Mouse (Mus musculus) layer of hippocampus, adult 18-20 months (tissue): Measurements from ENCODE around the gene Pcsk4. TPM values are rescaled to one million over a fixed set of nuclear protein-coding genes. Genes with fewer than 3 reads are reported as not detected.
A peak's percentile ranks its signal among the peaks of the same experiment; 100 is the strongest.

ENCODE experiments used
- DNase-seq, 2 experiments: peaks; one replicate each; pipeline ENCODE4 v3.0.0; 2022; ENCODE audit warnings: low spot score in 2 of 2
- long read RNA-seq: library from polyadenylated mRNA; stranded (forward); transcript quantifications from one replicate; pipeline ENCODE4 v2.0.0, GENCODE M21; 2021
- total RNA-seq, 2 experiments: library from RNA; stranded (reverse); gene quantifications; 2 replicates each; pipeline ENCODE4 v1.2.3; 2021

The Pcsk4 gene
- total RNA-seq, result 1 to 10 TPM; 3.5 to 3.8 TPM
- long read RNA-seq, partial matches to known transcripts, result 0 of 6 reads
- long read RNA-seq, other reads (novel, unspliced or antisense), result 4 of 6 reads

DNA sequence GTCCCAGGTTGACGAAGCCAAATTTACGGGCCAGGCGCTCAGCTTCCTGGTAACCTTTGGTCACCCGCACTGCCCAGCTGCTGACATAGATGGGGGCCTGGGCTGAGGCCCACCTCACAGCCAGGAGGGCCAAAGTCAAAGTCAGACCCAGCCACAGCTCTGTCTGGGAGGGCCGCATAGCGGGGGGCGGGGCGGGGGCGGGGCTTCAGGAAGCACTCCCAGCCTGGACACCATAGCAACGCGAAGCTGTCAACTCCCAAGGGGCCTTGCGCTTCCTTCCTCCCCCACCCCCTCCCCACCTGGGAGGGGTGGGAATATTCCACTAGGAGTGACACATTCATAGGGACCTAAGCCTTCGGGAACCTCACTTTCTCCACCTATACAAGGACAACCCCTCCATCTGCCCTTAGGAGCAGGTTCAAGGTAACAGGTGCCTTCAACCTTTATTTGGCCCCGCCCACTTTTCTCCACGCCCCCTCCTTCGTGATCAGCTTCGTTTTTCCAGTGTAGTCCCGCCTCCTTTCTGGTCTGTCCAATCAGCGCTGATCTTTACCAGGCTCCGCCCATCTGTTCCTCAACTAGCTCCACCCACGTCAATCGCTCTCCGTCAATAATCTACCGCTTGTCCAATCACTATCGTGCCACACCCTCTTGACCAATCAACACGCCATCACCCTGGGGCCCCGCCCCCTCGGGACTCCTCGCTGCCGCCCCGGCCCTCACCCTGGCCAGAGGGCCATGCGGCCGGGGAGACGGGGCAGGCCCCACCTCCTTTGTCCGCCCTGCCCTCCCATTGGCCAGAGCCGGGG, at the start of gene Pcsk4, which contains the start of gene Reep6:
Pcsk4 (minus strand) TSS at position 226 of the 809 bp plus-strand sequence.
Reep6 (plus strand) TSS at position 681 of the 809 bp plus-strand sequence.
- peak; percentile 92 to 95 for DNase-seq

DNA sequence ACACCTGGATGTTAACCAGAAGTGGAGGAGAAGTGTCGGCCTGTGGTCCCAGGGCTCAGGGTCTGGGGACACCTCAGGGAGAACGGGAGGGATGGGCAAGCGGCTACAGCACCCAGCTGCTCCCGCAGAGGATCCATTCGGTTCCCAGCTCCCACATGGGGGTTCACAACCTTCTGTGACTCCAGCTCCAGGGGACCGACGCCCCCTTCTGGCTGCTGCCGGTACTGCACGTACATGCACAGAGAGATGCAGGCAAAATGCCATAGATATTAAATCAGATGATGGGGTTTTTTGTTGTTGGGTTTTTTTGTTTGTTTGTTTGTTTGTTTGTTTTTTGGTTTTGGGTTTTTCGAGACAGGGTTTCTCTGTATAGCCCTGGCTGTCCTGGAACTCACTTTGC, 48.4 kb upstream of the Pcsk4 start:
- DNase-seq, result no peak

DNA sequence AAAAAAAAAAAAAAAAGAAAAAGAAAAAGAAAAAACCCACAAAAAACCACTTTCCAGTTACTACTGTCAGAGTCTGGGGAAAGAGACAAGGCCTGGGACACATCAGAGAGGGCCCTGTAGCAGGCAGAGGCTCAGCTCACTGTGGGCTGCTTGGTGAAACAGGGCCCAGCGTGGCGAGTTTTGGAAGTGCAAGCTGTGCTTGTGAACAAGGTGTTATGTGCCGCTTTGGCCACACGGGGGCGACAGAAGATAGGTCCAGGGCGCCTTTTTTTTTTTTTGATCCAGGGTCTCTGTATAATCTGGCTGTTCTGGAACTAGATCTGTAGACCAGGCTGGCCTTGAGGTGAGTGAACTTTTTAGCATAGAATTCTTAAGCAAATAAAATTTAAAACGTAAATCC, 46.9 kb upstream of the Pcsk4 start:
- DNase-seq, result peak; percentile 85 to 95

DNA sequence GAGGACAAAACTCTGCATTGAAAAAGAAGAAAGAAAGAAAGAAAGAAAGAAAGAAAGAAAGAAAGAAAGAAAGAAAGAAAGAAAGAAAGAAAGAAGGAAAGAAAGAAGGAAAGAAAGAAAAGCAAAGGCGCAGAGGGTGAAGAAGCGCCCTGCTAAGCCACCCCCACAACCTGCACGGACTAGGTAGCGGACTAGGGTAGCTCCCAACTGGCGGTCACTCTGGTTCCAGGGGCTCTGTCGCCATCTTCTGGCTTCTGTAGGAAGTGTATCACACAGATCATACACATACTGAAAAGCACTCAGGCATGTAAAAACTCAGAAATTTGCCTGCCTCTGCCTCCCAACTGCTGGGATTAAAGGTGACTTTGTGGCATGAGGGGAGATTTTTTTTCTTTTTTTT, 44.8 kb upstream of the Pcsk4 start:
- peak in 1 of 2 experiments; percentile 91 for DNase-seq

DNA sequence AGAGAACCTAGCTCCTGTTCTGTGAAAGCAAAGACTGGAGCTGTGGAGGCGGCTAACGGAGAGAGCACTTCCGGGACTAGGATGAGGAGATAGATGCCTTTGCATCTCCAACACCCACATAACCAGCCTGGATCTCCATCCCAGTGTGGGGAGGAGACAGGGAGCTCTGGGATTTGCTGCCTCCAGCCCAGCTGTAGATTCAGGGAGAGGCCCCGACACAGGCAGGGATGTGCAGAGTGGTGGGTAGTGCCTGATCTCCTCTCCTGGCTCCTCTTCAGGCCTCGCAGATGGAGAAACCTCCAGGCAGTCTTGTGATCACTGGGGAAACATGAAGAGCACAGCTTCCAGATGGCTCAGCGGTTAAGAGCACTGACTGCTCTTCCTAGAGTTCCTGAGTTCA, 43.4 kb upstream of the Pcsk4 start:
- DNase-seq, result peak; percentile 58 to 64

DNA sequence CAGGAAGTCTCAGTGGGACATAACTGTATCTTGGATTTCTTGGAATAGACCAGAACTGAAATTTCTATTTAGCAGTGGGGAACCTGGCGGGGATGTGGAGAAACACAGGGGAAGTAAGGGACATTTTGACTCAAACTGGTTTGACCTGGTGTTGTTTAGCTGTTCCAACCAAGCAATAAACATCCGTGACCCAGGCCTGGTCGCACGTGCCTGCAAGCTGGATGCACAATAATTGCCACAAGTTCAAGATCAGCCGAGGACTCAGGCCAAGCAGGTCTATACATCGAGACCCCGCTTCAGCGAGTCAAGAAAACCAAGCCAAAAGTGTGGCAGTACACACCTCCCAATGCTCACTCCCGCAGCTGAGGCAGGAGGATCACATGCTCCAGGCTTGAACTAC, 42.7 kb upstream of the Pcsk4 start:
- no peak for DNase-seq

DNA sequence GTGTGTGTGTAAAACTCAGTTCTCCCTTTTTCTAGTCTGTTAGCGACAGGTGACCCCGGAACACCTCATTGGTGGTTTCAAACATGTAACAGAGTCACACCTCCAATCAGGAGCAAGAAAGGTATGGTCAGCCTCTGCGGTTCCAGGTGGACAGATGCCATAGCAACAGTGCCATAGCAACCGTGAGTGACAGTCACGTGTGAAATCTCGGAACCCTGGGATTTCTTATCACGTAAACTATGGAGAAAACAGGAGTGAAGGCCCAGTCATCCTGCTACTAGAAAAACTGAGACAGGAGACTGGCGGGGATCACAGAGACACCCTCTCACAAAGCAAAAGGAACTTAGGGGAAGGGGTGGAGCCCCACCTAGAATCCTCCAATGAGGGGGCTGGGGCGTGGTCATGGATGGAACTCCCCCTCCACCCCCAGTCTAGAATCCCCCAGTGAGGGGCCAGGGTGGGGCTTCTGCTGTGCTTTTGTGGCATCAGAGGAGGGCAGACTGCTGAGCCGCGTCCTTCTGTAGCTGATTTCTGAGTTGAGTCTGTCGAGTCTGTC, 42.2 kb upstream of the Pcsk4 start:
- DNase-seq, result peak in 1 of 2 experiments; percentile 48

DNA sequence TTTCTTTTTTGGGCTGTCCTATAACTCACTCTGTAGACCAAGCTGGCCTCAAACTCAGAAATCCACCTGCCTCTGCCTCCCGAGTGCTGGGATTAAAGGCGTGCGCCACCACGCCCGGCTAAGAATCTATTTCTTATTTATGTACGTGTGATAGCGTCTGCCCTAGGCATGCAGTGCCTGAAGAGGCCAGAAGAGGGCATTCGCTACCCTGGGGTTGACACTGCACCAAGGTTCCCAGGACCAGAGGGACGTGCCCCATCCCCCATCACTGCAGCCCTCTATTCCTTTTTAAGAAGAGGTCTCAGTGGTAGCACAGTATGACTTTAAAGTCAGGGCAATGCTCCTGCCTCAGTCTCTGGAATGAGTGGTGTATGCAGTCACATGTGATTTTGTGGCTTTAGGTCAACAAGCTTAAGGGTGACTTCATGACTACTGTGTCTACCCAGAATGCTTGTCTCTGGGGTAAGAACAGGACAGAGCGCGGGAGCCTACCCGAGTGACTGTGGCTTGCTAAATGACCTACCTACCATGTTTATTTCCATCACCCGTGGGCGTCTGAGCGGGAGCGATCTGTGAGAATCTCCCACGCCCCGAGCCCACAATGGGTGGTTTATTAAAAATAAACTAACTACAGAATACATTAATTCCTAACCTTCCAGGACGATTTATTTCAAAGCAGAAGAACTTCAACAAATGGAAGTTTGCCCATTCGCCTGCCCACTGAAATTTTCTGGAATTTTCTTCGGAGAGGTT, 40.9 kb upstream of the Pcsk4 start:
- DNase-seq, result peak in 1 of 2 experiments; percentile 73

DNA sequence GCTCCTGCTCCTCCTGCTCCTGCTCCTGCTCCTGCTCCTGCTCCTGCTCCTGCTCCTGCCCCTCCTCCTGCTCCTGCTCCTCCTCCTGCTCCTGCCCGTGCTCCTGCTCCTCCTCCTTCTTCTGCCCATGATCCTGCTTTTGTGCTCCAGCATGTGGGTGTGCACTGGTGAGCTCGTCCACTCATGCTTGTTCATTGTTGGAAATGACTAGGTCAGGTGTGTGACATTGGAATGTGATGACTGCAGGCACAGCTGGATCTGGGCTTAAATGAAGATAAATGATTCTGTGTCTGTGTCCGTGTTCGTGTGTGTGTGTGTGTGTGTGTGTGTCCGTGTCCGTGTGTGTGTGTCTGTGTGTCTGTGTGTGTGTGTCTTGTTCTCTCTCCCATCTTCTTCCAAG, 39.1 kb upstream of the Pcsk4 start:
- no peak for DNase-seq

DNA sequence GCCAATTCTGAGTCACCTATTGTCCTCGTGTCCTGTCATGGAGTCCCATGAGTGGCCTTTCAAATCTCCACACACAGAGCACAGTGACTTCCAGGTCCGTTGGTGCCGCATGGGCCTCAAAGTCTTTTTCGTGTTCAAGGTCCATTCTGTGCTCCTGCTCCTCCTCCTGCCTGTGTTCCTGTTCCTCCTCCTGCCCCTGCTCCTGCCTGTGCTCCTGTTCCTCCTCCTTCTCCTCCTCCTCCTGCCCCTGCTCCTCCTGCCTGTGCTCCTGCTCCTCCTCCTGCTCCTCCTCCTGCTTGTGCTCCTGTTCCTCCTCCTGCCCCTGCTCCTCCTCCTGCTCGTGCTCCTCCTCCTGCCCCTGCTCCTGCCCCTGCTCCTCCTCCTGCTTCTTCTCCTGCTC, 38.7 kb upstream of the Pcsk4 start:
- DNase-seq, result no peak

DNA sequence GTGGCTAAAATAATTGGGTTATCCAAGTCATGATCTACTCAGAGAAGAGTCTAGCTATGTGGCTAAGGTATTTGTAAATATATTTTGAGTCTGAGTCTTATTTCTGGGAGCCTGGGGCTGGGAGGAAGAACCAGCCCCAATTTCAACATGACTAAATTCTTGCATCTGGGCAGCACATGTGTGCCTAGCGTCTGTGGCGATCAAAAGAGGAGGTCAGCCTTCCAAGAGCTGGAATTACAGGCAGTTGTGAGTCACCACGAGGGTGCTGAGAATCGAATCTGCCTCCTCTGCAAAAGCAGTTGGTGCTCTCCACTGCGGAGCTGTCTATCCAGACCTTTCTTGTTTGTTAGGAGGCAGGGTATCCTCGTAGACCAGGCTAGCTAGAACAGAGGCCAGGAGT, 36.4 kb upstream of the Pcsk4 start:
- DNase-seq, result no peak

DNA sequence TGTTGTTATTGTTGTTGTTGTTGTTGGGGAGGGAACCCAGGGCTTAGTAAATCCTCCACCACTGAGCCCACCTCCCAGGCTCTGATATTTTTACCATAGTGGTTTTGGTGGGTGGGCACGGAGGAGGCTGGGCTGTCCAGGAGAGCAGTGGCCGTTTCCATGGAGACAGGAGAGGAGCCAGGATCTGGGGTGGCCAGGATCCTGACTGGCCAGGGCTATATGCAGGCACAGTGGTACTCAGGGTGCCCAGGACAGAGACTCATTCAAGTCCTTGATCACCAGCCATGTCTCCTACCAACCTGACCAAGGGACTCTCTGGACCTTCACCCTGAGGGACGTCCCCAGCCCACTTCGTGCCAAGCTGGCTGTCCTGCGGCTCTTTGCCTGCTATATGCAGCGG, 34.4 kb upstream of the Pcsk4 start:
- DNase-seq, result no peak

DNA sequence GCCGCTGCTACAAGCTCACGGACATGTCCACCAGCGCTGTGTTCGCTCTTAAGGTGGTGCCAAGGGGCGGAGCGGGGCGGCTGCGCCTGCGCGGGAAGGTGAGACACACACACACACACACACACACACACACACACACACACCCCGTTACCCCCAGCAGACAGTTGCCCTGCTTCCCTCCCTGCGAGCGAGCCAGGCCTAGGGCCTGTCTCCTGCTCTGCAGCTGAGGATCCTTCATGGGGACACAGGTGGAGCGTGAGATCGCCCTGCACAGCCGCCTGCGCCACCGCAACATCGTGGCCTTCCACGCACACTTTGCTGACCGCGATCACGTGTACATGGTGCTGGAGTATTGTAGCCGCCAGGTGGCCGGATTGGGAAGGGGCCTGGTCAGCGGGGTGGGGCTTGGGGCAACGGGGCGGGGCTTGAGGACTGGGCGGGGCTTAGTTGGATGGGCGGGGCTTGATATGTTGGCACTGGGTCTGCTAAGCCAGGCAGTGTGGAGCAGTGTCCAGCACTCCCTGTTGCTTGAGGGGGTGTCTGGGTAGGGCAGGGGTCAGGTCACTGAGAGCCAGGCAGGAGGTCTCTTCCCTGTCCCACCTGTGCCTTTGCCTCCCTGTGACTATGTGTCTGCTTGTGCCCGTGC, 28.8 kb upstream of the Pcsk4 start:
- DNase-seq, result no peak

DNA sequence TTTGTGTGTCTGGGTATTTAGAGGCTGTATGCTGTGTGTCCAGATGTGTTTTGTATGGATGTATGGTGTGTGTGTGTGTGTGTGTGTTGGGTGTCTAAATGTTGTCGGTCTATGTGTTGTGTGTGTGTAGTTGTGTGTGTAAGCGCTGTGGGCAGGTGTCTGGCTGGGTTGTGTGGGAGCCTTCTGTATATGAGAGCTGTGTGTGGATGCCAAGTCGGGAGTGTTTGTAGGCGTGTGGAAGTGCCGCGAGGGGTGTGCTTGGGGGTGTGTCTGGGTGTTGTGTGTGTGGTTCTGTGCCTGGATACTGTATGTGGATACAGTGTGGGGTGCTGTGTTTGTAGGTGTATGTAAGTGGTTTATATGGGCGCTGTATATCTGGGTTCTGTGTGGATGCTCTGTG, 28.0 kb upstream of the Pcsk4 start:
- DNase-seq, result peak in 1 of 2 experiments; percentile 68

DNA sequence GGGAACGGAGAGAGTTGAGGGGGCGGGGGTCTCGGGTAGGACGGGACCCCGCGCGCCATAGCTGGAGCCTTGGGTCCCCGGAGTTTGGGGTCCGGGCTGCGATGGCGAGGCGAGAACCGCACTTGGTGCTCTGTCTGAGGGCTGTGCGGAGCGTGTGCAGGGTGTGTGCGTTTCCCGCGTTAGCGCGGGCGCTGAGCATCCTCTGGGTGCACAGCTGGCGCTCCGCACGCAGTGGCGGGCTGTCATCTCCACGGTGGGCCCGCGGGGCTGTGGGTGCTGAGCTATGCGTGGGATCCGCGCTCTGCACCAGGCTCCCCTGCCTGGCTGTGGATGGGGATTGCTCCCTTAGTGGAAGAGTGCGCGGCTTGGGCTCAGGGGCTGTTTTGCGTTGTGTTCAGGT, 27.4 kb upstream of the Pcsk4 start:
- DNase-seq, result no peak

DNA sequence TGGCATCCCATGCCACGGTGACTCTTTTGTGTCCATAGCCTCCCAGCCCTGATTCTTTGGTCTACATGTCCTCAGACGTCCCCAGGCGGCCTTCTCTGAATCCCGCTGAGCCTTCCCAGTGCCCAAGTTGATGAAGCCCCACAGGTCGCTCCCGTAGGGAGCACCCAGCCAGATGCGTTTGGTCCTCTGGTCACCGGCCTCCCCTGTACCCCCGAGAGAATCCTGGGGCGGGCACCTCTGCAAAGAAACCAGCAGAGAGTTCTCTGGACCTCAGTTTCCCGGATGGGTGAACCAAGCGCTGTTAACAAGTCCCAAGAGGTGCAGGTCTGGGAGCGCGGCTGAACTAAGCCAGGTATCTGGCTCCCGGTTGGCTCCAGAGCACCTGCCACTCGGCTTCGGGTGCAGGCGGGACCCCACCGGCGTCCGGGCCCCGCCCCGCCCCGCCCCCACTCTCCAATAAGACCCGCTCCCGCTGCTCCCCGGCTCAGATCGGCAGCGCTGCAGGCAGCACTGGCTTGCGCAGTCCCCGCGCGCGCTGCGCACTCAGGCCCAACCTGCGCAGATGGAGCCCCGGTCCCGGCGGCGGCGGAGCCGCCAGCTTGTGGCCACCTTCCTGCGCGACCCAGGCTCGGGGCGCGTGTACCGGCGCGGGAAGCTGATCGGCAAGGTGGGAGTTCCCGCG, 26.8 kb upstream of the Pcsk4 start, which contains the start of gene Plk5:
Plk5 (plus strand) TSS at position 459 of the 682 bp plus-strand sequence.
- peak in 1 of 2 experiments; percentile 42 for DNase-seq

DNA sequence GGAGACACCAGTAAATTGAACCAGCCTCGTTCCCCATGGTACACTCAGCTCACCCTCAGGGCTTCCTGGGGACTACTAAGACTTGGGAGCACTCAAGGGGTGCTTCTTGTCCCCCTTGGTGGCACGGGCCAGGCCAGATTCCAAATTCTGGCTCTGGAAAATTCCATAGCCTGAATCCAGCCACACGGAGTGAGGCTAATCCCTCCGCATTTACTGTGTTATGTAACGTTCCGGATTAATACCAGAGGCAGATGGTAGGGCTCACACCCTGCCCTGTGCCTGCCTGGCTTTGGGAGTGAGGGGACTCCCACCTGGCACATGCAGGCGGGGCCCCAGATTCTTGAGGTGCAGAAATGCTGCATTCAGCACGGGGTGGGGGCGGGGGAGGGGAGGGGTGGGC, 26.1 kb upstream of the Pcsk4 start:
- DNase-seq, result peak in 1 of 2 experiments; percentile 69

DNA sequence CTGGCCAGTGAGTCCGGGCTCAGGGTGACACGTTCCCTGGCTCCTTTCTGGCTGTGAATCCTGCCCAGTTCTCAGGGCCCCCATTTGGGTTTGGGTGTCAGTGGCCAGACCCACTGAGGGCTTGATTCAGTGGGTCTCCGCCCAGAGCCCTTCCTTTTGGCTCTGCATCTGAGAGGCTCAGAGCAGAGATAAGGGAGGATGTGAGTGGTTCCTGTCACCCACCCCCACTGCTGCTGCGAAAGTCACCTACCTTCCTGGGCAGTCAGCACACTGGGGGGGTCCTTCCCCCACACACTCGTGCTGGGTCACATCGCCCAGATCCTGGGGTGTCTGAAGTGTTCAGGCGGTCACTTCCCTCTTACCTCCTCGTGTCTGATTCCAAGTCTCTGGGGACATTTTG, 23.4 kb upstream of the Pcsk4 start:
- no peak for DNase-seq

DNA sequence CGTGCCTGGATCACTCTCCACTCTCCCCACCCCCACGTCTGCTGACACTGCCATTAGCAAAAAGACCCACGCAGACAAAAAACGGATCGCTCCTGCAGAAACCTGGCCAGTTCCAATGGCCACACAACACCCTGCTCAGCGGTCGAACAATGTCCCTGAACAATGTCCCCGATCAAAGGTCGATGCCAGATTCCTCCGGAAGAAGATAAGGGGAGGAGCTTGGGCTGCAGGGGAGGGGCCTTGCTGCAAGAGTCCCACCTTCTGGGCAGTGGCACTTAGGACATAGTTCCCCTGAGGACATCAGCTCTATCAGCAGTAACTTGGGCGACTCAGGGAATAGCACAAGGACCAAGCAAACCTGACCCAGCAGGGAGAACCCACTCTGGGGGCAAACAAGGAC, 22.6 kb upstream of the Pcsk4 start:
- no peak for DNase-seq

DNA sequence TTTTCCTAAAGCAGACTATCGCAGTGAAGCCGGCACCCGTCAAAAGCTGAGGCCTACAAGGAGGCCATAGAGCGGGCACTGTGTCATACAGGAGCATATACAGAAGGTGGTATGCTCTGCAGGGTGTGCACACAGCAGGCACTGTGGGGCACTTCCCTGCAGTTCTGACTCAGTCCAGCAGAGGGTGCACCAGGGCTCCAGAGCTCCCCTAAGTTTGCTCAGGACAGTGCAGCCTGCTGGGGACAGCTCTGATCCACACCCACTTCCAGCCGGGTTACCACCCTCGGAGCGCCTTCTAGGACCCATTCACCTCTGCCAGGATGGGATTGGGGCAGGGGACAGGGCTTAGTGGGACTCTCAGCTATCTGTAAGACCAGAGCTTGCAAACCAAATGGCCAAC, 21.0 kb upstream of the Pcsk4 start:
- DNase-seq, result peak; percentile 66 to 91

DNA sequence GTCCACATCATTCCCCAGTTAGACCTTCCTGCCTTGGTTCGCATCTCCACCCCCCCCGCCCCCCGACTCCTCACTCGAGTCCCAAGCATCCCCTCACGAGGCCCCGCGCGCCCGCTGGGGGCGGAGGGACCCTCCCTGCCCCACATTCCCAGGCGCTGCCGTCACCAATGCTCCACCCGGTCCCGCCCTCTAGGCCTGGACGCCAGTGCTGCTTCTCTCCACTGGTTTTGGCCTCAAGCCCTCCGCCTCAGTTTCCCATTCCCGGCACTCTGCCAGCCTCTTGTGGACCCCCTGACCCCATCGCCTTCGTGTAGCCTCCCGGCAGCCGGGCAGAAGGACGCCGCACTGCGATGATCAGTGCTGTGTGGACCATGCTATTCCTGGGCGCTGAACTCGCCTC, 19.7 kb upstream of the Pcsk4 start:
- no peak for DNase-seq
